Mouse (Mus musculus): ENCODE results near the gene Iqce.

DNA sequence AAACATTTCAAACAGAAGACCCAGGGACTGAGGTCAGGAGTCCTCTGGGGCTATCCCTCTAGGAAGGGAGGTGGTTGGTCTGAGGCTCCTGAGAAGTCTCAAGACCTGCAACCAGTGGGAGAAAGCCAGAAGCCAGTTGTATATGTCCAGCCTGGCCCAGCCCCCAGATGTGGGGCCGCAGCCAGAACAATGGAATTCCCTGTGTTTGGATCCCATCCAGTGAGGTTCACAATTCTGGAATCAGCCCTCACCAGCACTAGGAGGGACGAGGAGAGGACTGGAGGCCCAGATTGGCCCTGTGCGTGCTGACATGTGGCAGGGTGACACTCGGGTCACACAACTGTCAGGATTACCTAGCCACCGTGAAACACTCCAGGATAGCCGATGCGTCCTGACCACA is 49.6 kb downstream of the Iqce start:
- TF ChIP-seq CTCF (IDR thresholded peaks at IDR 0.05; ENCODE audit: borderline replicate concordance, extremely low read depth, insufficient read depth, insufficient read length) (no peak), POLR2A (IDR thresholded peaks at IDR 0.05; ENCODE audit: borderline replicate concordance, extremely low read depth, insufficient read depth, insufficient read length, poor library complexity, severe bottlenecking) (no peak)
